Mouse (Mus musculus): Measurements from ENCODE around the gene Fbp1.

DNA sequence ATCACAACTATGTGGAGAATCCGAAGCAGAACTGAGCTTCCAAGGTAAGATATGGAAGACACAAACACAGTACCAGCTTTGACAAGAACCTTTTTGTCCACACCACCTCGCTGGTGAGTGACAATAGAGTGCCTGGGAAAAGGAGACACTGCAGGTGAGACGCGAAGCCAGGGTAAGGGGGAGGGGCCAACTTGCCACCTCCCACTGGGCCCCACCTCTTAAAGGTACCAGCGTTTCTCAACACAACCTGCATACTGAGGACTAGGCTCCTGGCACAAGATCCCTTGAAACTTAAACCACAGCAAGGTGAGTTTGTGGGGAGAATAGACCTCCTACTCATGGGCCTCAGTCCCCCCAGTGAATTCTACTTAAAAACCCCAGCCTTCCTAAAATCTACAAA is 10.8 kb downstream of the Fbp1 start:
- TF ChIP-seq GATA1 (IDR thresholded peaks at IDR 0.05; ENCODE audit: borderline replicate concordance, low read length) (no peak), FLI1 (IDR thresholded peaks at IDR 0.05; ENCODE audit: low read length) (no peak)

Data from megakaryocyte, embryonic 14.5 days (primary cell).